Mouse (Mus musculus) mouse embryonic stem cell (cell line): ENCODE results near the gene Rpgrip1.
"Not testable (repeated sequence)": the region's sequence is repeated elsewhere in the genome, so short reads cannot be mapped to it uniquely, and the experiment has no call there.

ENCODE experiments used
- in situ Hi-C, 2 experiments: fragments of 300-500 bp; cut with MboI; formaldehyde crosslinking; loops; 1 replicate in 1 of 2; 3 replicates in 1 of 2; pipeline ENCODE4 v1.14.3; 2019 to 2020; ENCODE audit warnings: low sequenced_read_pairs in 2 of 2, low pct_unique_long_range_greater_than_20kb in 1 of 2, mixed read lengths in 1 of 2; ENCODE audit not compliant: unreplicated experiment in 1 of 2

Rpgrip1 gene

GRCm38 (mm10) chr14:52110346-52110745 is at the start of gene Rpgrip1:
Gene Rpgrip1, plus strand, starts transcription at chr14:52110704.
- in situ Hi-C loops: no loop called here

- in situ Hi-C loops: no loop called here
Observed at GRCm38 (mm10) chr14:52060800-52061199, 49.7 kb upstream of the Rpgrip1 start.

GRCm38 (mm10) chr14:52061798-52062197 is 48.7 kb upstream of the Rpgrip1 start:
- in situ Hi-C loops: no loop called here

- in situ Hi-C loops: no loop called here
Observed at GRCm38 (mm10) chr14:52066135-52066534, 44.4 kb upstream of the Rpgrip1 start.

- in situ Hi-C loops: no loop called here
Observed at GRCm38 (mm10) chr14:52071599-52072137, 38.8 kb upstream of the Rpgrip1 start.

GRCm38 (mm10) chr14:52083083-52083482 is 27.4 kb upstream of the Rpgrip1 start:
- in situ Hi-C loops: no loop called here

- in situ Hi-C loops: no loop called here
Observed at GRCm38 (mm10) chr14:52094533-52094932, 16.0 kb upstream of the Rpgrip1 start.

- in situ Hi-C loops: not testable (repeated sequence)
Observed at GRCm38 (mm10) chr14:52097191-52097590, 13.3 kb upstream of the Rpgrip1 start.

- in situ Hi-C loops: not testable (repeated sequence)
Observed at GRCm38 (mm10) chr14:52098387-52098786, 12.1 kb upstream of the Rpgrip1 start.

GRCm38 (mm10) chr14:52099563-52099962 is 10.9 kb upstream of the Rpgrip1 start:
- in situ Hi-C loops: no loop called here

- in situ Hi-C loops: no loop called here
Observed at GRCm38 (mm10) chr14:52100170-52100960, 10.1 kb upstream of the Rpgrip1 start.

- in situ Hi-C loops: no loop called here
Observed at GRCm38 (mm10) chr14:52101285-52102157, 9.0 kb upstream of the Rpgrip1 start.

- in situ Hi-C loops: no loop called here
Observed at GRCm38 (mm10) chr14:52103474-52103855, 7.0 kb upstream of the Rpgrip1 start.

- in situ Hi-C loops: no loop called here
Observed at GRCm38 (mm10) chr14:52103856-52104676, 6.4 kb upstream of the Rpgrip1 start, which contains the start of gene Hnrnpc. Gene Hnrnpc, minus strand, starts transcription at chr14:52104028.

- in situ Hi-C loops: no loop called here
Observed at GRCm38 (mm10) chr14:52104677-52105285, 5.7 kb upstream of the Rpgrip1 start.

- in situ Hi-C loops: no loop called here
Observed at GRCm38 (mm10) chr14:52105308-52105707, 5.2 kb upstream of the Rpgrip1 start.

GRCm38 (mm10) chr14:52106741-52107140 is 3.8 kb upstream of the Rpgrip1 start:
- in situ Hi-C loops: no loop called here

GRCm38 (mm10) chr14:52108025-52108424 is 2.5 kb upstream of the Rpgrip1 start:
- in situ Hi-C loops: no loop called here
